ENCODE assay signal across 14 mouse cellular contexts in genomic region chr11:88703220-88703619, GRCm38 (mm10). TPM values are rescaled to one million over a fixed set of nuclear protein-coding genes. Genes with fewer than 3 reads are reported as not detected.
DNase-seq lines count a peak whose midpoint lies in the region; ATAC-seq and TF ChIP-seq lines count a peak whose summit lies in the region.
"Had no signal": no experiment of that assay in that cellular context is flagged by ENCODE, and none has a peak within 500 bp of the region (broad histone marks: within the 10 kb centered on the region; RNA-seq: fewer than 3 reads in every experiment).

No protein-coding gene starts in this region.

- H3K9ac ChIP-seq in heart, embryonic 12.5 days, result no peak overlapping the region
- no peak overlapping the region for H3K9ac ChIP-seq in hindbrain, embryonic 12.5 days
- H3K9ac ChIP-seq in midbrain, postnatal 0 days (replicated peaks; ENCODE audit: low read length, poor library complexity, severe bottlenecking), result no peak overlapping the region
- H3K9ac ChIP-seq: embryonic facial prominence, embryonic 13.5 days; limb, embryonic 12.5 days had no signal

- peak overlapping the region; percentile 30 for H3K4me2 ChIP-seq in heart, embryonic 12.5 days
- H3K4me2 ChIP-seq in hindbrain, embryonic 12.5 days (replicated peaks), result peak overlapping the region; percentile 11; the same call in 1 of the 2 replicates
- H3K4me2 ChIP-seq in midbrain, postnatal 0 days (ENCODE audit: low read depth, low read length, poor library complexity, severe bottlenecking), result no peak overlapping the region
- H3K4me2 ChIP-seq: embryonic facial prominence, embryonic 13.5 days; limb, embryonic 12.5 days had no signal

- H3K4me3 ChIP-seq in heart, embryonic 12.5 days, result no peak overlapping the region
- no peak overlapping the region for H3K4me3 ChIP-seq in hindbrain, embryonic 12.5 days
- no peak overlapping the region for H3K4me3 ChIP-seq in midbrain, postnatal 0 days (ENCODE audit: low read depth, low read length)
- H3K4me3 ChIP-seq: embryonic facial prominence, embryonic 13.5 days; limb, embryonic 12.5 days had no signal

- H3K9me3 ChIP-seq in heart, embryonic 12.5 days (replicated peaks), result no peaks in the 10 kb centered on the region
- no peaks in the 10 kb centered on the region for H3K9me3 ChIP-seq in hindbrain, embryonic 12.5 days (replicated peaks)
- no peaks in the 10 kb centered on the region for H3K9me3 ChIP-seq in midbrain, postnatal 0 days (ENCODE audit: low read length)
- H3K9me3 ChIP-seq: embryonic facial prominence, embryonic 13.5 days; limb, embryonic 12.5 days had no signal

- no peak for ATAC-seq in heart, embryonic 12.5 days (ENCODE audit: insufficient number of reproducible peaks, low FRiP score)
- ATAC-seq in hindbrain, embryonic 12.5 days (ENCODE audit: low FRiP score), result 0 out of 2 replicates have a peak, but pooled peaks have one; percentile 49
- no peak for ATAC-seq in midbrain, postnatal 0 days (ENCODE audit: low FRiP score)

- 8% methylated on average over 4 of the region's 4 CpGs for WGBS in heart, embryonic 12.5 days
- 15% methylated on average over 4 of the region's 4 CpGs for WGBS in hindbrain, embryonic 12.5 days
- 22% methylated on average over 4 of the region's 4 CpGs for WGBS in midbrain, postnatal 0 days

- H3K4me1 ChIP-seq in heart, embryonic 12.5 days (replicated peaks), result peaks cover 48% of the 10 kb centered on the region
- peaks cover 86% of the 10 kb centered on the region for H3K4me1 ChIP-seq in hindbrain, embryonic 12.5 days
- peaks cover 3% of the 10 kb centered on the region; the same call in 1 of the 2 replicates for H3K4me1 ChIP-seq in midbrain, postnatal 0 days (ENCODE audit: insufficient read depth, low read length)

- H3K27me3 ChIP-seq in heart, embryonic 12.5 days (replicated peaks), result no peaks in the 10 kb centered on the region
- H3K27me3 ChIP-seq in hindbrain, embryonic 12.5 days, result no peaks in the 10 kb centered on the region
- no peaks in the 10 kb centered on the region for H3K27me3 ChIP-seq in midbrain, postnatal 0 days (ENCODE audit: insufficient read depth, low read length)
- H3K27me3 ChIP-seq: embryonic facial prominence, embryonic 13.5 days; limb, embryonic 12.5 days had no signal

- intact Hi-C loops in left cerebral cortex, postnatal 10 days (cut with DNase I), result no loop called here

- H3K36me3 ChIP-seq in heart, embryonic 12.5 days, result peaks cover 74% of the 10 kb centered on the region
- H3K36me3 ChIP-seq in hindbrain, embryonic 12.5 days, result peaks cover 54% of the 10 kb centered on the region
- peaks cover 14% of the 10 kb centered on the region for H3K36me3 ChIP-seq in midbrain, postnatal 0 days (ENCODE audit: insufficient read depth, low read length)

- H3K27ac ChIP-seq in heart, embryonic 12.5 days (ENCODE audit: poor library complexity, severe bottlenecking), result peak overlapping the region; percentile 68
- peak overlapping the region; percentile 82 for H3K27ac ChIP-seq in hindbrain, embryonic 12.5 days
- 0 out of 2 replicates have a peak overlapping the region, but pooled peaks have one; percentile 51 for H3K27ac ChIP-seq in midbrain, postnatal 0 days (ENCODE audit: low read depth, low read length)
- H3K27ac ChIP-seq: embryonic facial prominence, embryonic 13.5 days; limb, embryonic 12.5 days had no signal

- no peak for DNase-seq in heart, adult 9 months (ENCODE audit: low spot score in 2 of 2)
- DNase-seq in embryo, embryonic 10.5 days (ENCODE audit: low spot score), result peak; percentile 68
- DNase-seq in midbrain, postnatal 0 days (ENCODE audit: low spot score), result no peak
- no peak for DNase-seq in thymus, postnatal 10 days (ENCODE audit: low spot score in 2 of 2)
- DNase-seq in B cell, adult 2 months, result no peak
- DNase-seq in left cerebral cortex, postnatal 10 days (ENCODE audit: extremely low spot score in 1 of 2, low spot score in 2 of 2), result no peak
- DNase-seq: adrenal gland, adult 2 months; cerebellum, adult 11 months; kidney, postnatal 36 days; thymus, postnatal 14 days had no signal

- TF ChIP-seq CTCF in midbrain, postnatal 0 days (IDR thresholded peaks at IDR 0.05), result no peak

RNA-seq across cellular contexts. Expression of gene Msi2, which starts 15.1 kb away (rescaled TPM):
- polyA plus RNA-seq in heart, embryonic 12.5 days (2016; fragmentation: Nextera tagmentation; extraction: Ambion mirVana), result 18.7 and 20.5 TPM in 2 replicates
- polyA plus RNA-seq in hindbrain, embryonic 12.5 days (2016; fragmentation: Nextera tagmentation; extraction: Ambion mirVana), result 34.8 and 35.9 TPM in 2 replicates
- total RNA-seq in midbrain, postnatal 0 days (2014; rRNA removed), result 133 and 142 TPM in 2 replicates
- polyA plus RNA-seq in midbrain, postnatal 0 days (2015; fragmentation: Nextera tagmentation; extraction: Ambion mirVana), result 21.6 and 26.9 TPM in 2 replicates
- total RNA-seq in left cerebral cortex, postnatal 10 days (2021), result 10 to 100 TPM; 75.5 to 87.5 TPM
